Mouse (Mus musculus) left cerebral cortex, adult 2 months (tissue): Measurements from ENCODE around the gene Zfp174. TPM values are rescaled to one million over a fixed set of nuclear protein-coding genes. Genes with fewer than 3 reads are reported as not detected.

Experiments
- DNase-seq, 2 experiments: peaks; one replicate each; pipeline ENCODE4 v3.0.0; 2021 to 2022; ENCODE audit warnings: low spot score in 2 of 2, mixed read lengths in 1 of 2; ENCODE audit errors: extremely low spot score in 1 of 2
- H3K27ac ChIP-seq: fragments of 200-600 bp; 2 replicates; pipeline ENCODE4 v1.8.1; 2022
- H3K4me3 ChIP-seq: fragments of 200-600 bp; 2 replicates; pipeline ENCODE4 v1.8.1; 2022
- CTCF ChIP-seq: fragments of 200-600 bp; IDR thresholded peaks from 2 replicates; pipeline ENCODE4 v1.8.1; 2022; ENCODE audit warnings: antibody characterized with exemption, mild to moderate bottlenecking, moderate library complexity
- intact Hi-C: fragments of 180-260 bp; cut with DNase I; formaldehyde crosslinking; loops from one replicate; pipeline ENCODE4 v1.15.1; 2025
- total RNA-seq, 2 experiments: library from RNA; stranded (reverse); gene quantifications; 2 replicates each; pipeline ENCODE4 v1.2.3; 2021

The Zfp174 gene
- total RNA-seq, 2 experiments from 2014 or later = 4.0 to 5.0 TPM

DNA sequence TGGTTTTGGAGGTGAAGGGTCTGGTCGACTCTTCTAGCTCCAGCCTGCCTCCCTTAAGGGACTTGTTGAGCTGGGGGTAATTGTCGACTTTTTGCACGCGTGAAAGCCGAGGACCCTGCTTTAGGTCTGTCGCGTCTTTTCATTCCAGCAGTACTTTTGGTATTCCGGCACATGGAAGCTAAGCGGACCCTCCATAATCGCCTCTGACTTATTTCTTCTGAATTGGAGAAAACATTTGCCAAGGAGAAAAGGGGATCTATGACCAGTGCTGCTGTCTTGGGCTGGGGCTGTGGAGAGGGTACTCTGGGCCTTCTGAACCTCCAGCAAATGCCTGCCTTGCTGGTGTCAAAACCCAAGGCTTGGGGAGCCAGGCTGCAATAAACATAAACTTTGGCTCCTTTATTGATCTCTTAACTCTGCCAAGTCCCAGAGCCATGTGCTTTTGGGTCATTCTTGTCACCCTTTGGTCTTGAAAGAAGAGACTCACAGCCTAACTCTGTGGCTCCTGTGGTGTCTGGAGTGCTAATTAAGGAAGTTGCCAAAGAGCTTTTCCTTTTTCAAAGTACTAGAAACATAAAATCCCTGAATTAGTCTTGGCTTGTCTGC is 38.1 kb downstream of the Zfp174 start:
- Histone ChIP-seq H3K4me3 (peak overlapping the region; percentile 98), H3K27ac (peak overlapping the region; percentile 98)
- intact Hi-C loops = loop anchor here (1.0 kb wide), 1 partner anchor 141 kb away; the partner anchor contains the start of gene Zfp263
- DNase-seq = no peak
- TF ChIP-seq CTCF = no peak

DNA sequence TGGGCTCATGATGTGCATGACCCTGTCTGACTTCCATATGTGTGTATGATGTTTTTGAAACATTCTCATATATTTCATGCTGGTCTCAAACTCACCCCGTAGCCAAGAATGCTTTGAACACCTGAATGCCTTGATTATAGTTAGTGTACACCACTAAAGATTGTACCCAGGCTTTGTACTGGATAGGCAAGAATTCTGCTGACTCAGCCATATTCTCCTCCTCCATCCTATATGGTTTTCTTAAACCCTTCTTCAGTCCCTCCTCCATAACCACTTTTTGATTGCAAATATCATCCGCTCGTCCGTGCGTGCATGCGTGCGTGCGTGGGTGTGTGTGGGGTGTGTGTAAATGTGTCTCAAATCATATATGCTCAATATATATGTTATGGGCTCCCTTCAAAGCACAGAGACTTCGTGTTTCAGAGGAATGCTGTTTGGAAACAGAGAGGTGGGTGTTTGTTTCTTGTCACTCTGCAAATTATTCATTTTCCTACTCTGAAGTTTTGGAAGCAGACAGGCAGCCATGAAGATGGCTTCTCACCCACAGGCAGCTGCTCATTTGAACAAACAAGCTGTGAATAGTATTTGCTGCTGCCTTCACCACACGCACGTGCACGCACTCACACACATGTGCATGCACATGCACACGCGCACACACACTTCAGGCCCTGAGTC is 44.7 kb downstream of the Zfp174 start:
- Histone ChIP-seq H3K4me3 (no peak overlapping the region), H3K27ac (no peak overlapping the region)
- intact Hi-C loops = no loop called here
- TF ChIP-seq CTCF = no peak
- no peak for DNase-seq

DNA sequence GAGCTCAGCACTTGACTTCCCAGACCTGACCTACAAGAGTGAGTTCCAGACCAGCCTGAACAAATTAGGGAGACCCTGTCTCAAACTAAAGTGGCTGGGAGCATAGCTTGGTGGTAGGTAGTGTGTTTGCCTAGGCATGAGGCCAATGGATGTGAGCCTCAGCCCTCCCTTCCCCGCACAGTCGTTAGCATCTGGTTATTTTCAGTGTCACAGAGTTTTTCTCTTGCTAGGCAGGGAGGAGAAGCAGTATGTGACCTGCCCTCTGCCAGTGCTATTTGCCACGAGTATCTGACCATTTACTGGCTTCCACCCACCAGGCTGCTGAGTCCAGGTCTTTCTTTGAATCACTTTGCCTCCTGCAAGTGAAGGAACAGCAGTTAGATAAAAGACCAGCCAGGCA is 46.7 kb downstream of the Zfp174 start:
- TF ChIP-seq CTCF = no peak

DNA sequence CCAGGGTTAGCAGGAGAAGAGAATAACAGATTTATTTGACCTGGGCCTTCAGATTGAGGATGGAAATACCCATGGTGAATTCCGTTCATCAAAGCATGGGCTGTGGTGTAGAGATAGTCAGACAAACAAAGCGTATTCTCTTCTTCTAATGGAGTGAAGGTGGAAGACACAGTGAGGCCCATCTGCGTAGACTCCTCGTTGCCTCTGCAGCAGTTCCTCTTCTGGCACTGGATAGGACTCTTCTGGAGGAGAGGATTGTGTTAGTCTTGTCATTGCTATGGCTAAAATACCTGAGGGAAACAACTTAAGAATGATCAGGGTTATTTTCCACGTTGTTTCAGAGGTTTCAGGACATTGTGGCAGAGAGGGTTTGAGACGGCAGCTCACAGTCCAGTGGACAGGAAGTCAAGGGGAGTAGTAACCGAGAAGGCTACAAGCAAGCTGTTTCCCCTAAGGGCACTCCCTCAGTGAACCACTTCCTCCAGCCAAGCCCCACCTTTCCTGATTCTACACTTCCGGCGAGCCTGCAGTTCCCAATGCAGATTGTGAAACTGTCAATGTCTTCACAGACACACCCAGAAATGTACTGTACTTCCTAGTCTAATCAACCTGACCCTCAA is 48.2 kb downstream of the Zfp174 start:
- no peak for DNase-seq
- TF ChIP-seq CTCF = no peak
- intact Hi-C loops = no loop called here
- Histone ChIP-seq H3K27ac (peak overlapping the region; percentile 4; the same call in 1 of the 2 replicates), H3K4me3 (no peak overlapping the region)

More for the DNA sequence above, 46.7 kb downstream of the Zfp174 start:
- intact Hi-C loops = no loop called here
- DNase-seq = no peak
- Histone ChIP-seq H3K27ac (no peak overlapping the region), H3K4me3 (no peak overlapping the region)

DNA sequence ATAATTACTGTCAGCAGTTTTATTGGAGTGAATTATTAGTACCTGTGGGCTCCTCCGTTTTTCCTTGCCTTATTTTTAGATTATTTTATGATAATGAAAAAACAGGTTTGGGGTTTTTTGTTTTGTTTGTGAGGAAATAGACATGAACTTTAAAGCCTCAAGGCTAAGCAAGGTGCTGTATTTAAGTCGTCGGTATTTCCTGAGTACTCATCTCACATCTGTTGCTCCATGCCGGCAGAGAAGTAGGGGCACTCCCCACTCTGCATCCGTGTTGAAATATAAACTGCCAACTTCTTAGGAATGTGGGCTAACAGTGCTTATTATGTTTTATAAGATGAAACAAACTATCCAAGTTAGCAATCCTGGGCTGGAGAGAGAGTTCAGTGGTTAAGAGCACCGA is 49.0 kb downstream of the Zfp174 start:
- DNase-seq = no peak
- H3K27ac ChIP-seq = no peak overlapping the region
- TF ChIP-seq CTCF = no peak
- no peak overlapping the region for H3K4me3 ChIP-seq
- intact Hi-C loops = no loop called here

DNA sequence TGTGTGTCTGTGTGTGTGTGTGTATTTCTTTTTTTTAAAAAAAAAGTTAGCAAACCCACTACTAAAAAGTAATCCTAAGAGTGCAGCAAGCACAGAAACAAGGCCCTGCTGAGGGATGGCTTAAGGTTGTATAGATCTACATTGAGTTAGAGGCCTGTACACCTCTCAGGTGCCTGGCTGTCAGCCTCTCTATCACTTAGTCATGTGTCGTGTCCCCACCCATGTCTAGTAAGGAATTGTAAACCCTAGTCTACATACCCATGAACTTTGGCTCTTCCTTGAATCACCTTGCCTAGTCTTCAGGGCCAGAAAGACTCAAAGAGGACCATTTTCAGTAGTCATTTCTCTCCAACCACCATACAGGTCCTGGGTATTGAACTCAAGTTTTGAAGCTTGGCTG is 49.5 kb downstream of the Zfp174 start:
- no peak for DNase-seq
- intact Hi-C loops = no loop called here

DNA sequence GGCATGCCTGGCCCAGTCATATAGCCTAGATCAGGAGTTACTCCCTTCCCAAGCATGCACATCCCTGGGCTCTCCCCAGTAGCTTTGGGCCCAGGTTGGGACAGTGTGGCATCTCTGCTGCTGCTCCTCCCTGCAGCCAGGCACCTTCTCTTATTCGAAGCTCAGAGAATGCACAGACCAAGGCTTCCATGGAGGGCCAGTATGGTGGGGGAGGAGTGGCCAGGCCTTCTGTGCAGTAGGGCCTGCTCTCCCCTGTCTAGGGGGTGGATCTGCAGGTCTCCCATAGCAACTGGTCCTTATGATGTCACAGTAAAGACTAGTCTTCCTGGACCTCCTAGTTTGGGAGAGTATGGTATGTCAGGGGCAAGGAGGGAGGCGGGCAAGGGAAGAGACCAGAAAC is 60.4 kb downstream of the Zfp174 start:
- Histone ChIP-seq H3K4me3 (no peak overlapping the region), H3K27ac (no peak overlapping the region)
- DNase-seq = no peak
- no peak for TF ChIP-seq CTCF
- intact Hi-C loops = loop anchor here (5.0 kb wide), 1 partner anchor 95 kb away; the partner anchor contains the start of gene Slx4

More for the DNA sequence above, 49.5 kb downstream of the Zfp174 start:
- H3K27ac ChIP-seq = no peak overlapping the region
- no peak overlapping the region for H3K4me3 ChIP-seq
- no peak for TF ChIP-seq CTCF

Other genes starting within 250 kb of the Zfp174 start
- gene Mefv, start 129.2 kb upstream of the Zfp174 start, total RNA-seq = not detected
- 10 to 100 TPM; 18.5 to 18.7 TPM for gene Zfp263, start 103.2 kb upstream of the Zfp174 start, total RNA-seq
- gene Olfr15, start 16.4 kb upstream of the Zfp174 start, total RNA-seq = not detected
- gene Naa60, start 25.1 kb downstream of the Zfp174 start, total RNA-seq = 100 to 1,000 TPM; 107 to 119 TPM
- gene Zfp597, start 37.3 kb downstream of the Zfp174 start, total RNA-seq = 10 to 100 TPM; 26.4 to 28.9 TPM
- 1 to 10 TPM in 1 of 2 experiments, not detected in 1; 1.2 TPM for gene Gm20695, start 37.4 kb downstream of the Zfp174 start, total RNA-seq
- 1 to 10 TPM; 5.4 to 8.2 TPM for gene 1700037C18Rik, start 61.4 kb downstream of the Zfp174 start, total RNA-seq
- 10 to 100 TPM; 28.1 to 31.6 TPM for gene Cluap1, start 61.5 kb downstream of the Zfp174 start, total RNA-seq
- 1 to 10 TPM; 2.5 to 2.8 TPM for gene Nlrc3, start 129.4 kb downstream of the Zfp174 start, total RNA-seq
- 10 to 100 TPM; 50.4 to 54.7 TPM for gene Slx4, start 156.5 kb downstream of the Zfp174 start, total RNA-seq
- not detected for gene Dnase1, start 189.7 kb downstream of the Zfp174 start, total RNA-seq
- gene Trap1, start 230.6 kb downstream of the Zfp174 start, total RNA-seq = 10 to 100 TPM; 70.7 to 74.7 TPM